ENCODE assay signal across 12 mouse cellular contexts in the genomic region with DNA sequence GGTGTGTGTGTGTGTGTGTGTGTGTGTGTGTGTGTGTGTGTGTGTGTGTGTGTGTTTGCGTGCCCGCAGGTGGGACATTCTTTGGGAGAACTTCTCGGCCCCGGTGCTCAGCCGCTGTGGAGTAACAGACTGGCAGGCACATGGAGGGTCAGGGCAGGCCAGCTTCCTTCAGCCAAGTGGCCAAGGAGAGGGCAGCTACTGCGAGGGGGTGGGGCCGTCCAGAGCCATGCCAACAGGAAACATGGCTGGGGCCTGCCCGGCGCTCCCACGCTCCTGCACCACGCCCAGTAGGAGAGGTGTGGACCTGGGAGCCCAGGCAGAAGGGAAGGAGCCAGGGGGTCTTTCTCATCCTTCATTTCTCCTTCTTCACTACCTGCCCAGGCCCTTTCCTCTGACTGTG. TPM values are rescaled to one million over a fixed set of nuclear protein-coding genes. Genes with fewer than 3 reads are reported as not detected.
A peak's percentile ranks its signal among the peaks of the same experiment; 100 is the strongest.
DNase-seq lines count a peak whose midpoint lies in the region; ATAC-seq and TF ChIP-seq lines count a peak whose summit lies in the region.
"Had no signal": no experiment of that assay in that cellular context is flagged by ENCODE, and none has a peak within 500 bp of the region (broad histone marks: within the 10 kb centered on the region; RNA-seq: fewer than 3 reads in every experiment).

No protein-coding gene starts in this region.

- H3K9me3 ChIP-seq in hindbrain, postnatal 0 days (ENCODE audit: low read length): no peaks in the 10 kb centered on the region
- no peaks in the 10 kb centered on the region for H3K9me3 ChIP-seq in hindbrain, embryonic 11.5 days (ENCODE audit: control insufficient read depth, low read length)
- no peaks in the 10 kb centered on the region for H3K9me3 ChIP-seq in liver, embryonic 12.5 days (replicated peaks)
- no peaks in the 10 kb centered on the region for H3K9me3 ChIP-seq in forebrain, embryonic 14.5 days (replicated peaks; ENCODE audit: control insufficient read depth, low read length)

- peak; percentile 88 for TF ChIP-seq POLR2A in bone marrow, adult 2 months (IDR thresholded peaks at IDR 0.05; ENCODE audit: borderline replicate concordance, control insufficient read depth, low read depth, low read length)

- H3K36me3 ChIP-seq in hindbrain, postnatal 0 days (ENCODE audit: insufficient read depth, low read length): no peaks in the 10 kb centered on the region
- H3K36me3 ChIP-seq in hindbrain, embryonic 11.5 days (ENCODE audit: control insufficient read depth, insufficient read depth, low read length): no peaks in the 10 kb centered on the region
- peaks cover 50% of the 10 kb centered on the region for H3K36me3 ChIP-seq in liver, embryonic 12.5 days
- no peaks in the 10 kb centered on the region for H3K36me3 ChIP-seq in forebrain, embryonic 14.5 days (ENCODE audit: control insufficient read depth, insufficient read depth, low read length)

- H3K4me2 ChIP-seq in hindbrain, postnatal 0 days (ENCODE audit: low read depth, low read length): no peak overlapping the region
- H3K4me2 ChIP-seq in hindbrain, embryonic 11.5 days (replicated peaks; ENCODE audit: low read depth, low read length): no peak overlapping the region
- H3K4me2 ChIP-seq in liver, embryonic 12.5 days: peak overlapping the region; percentile 96
- H3K4me2 ChIP-seq in forebrain, embryonic 14.5 days (ENCODE audit: low read length): no peak overlapping the region

- DNase-seq in hindbrain, postnatal 0 days (ENCODE audit: low spot score): no peak
- DNase-seq in hindbrain, embryonic 11.5 days (ENCODE audit: low spot score): no peak
- peak; percentile 36 for DNase-seq in naive thymus-derived CD4-positive, alpha-beta T cell, adult 2 months (ENCODE audit: low read depth)
- no peak for DNase-seq in forebrain, embryonic 14.5 days (ENCODE audit: low spot score)
- no peak for DNase-seq in gastrocnemius, adult 8-10 months (ENCODE audit: low spot score in 2 of 2)
- DNase-seq in layer of hippocampus, postnatal 14 days (ENCODE audit: low spot score in 2 of 2): no peak
- DNase-seq: cerebellum, adult 9-10 months had no signal

- 85% methylated on average over 9 of the region's 11 CpGs for WGBS in hindbrain, postnatal 0 days
- WGBS in hindbrain, embryonic 11.5 days: 76% methylated on average over 5 of the region's 11 CpGs
- 6% methylated on average over 9 of the region's 11 CpGs for WGBS in bone marrow, adult 2 months
- 19% methylated on average over 8 of the region's 11 CpGs for WGBS in liver, embryonic 12.5 days (ENCODE audit: insufficient replicate concordance)
- WGBS in forebrain, embryonic 14.5 days: 87% methylated on average over 11 of the region's 11 CpGs

- H3K4me3 ChIP-seq in hindbrain, postnatal 0 days (ENCODE audit: low read length): no peak overlapping the region
- no peak overlapping the region for H3K4me3 ChIP-seq in hindbrain, embryonic 11.5 days (ENCODE audit: low read depth, low read length)
- H3K4me3 ChIP-seq in bone marrow, adult 2 months (replicated peaks; ENCODE audit: control insufficient read depth, low read depth, low read length): peak overlapping the region; percentile 73
- peak overlapping the region; percentile 88 for H3K4me3 ChIP-seq in liver, embryonic 12.5 days
- H3K4me3 ChIP-seq in forebrain, embryonic 14.5 days (ENCODE audit: low read depth, low read length): no peak overlapping the region

- H3K4me1 ChIP-seq in hindbrain, postnatal 0 days (ENCODE audit: insufficient read depth, low read length): no peaks in the 10 kb centered on the region; the same call in none of the 2 replicates
- H3K4me1 ChIP-seq in hindbrain, embryonic 11.5 days (replicated peaks; ENCODE audit: control insufficient read depth, insufficient read depth, low read length): 0 out of 2 replicates have a peak, but pooled peaks cover 3% of the 10 kb centered on the region
- H3K4me1 ChIP-seq in bone marrow, adult 2 months (ENCODE audit: control insufficient read depth, insufficient read depth, low read length): peaks cover 17% of the 10 kb centered on the region
- H3K4me1 ChIP-seq in liver, embryonic 12.5 days: peaks cover 79% of the 10 kb centered on the region
- peaks cover 9% of the 10 kb centered on the region; the same call in 1 of the 2 replicates for H3K4me1 ChIP-seq in forebrain, embryonic 14.5 days (ENCODE audit: control insufficient read depth, insufficient read depth, low read length)

- H3K27me3 ChIP-seq in hindbrain, postnatal 0 days (ENCODE audit: insufficient read depth, low read length): no peaks in the 10 kb centered on the region
- 0 out of 2 replicates have a peak, but pooled peaks cover under 1% of the 10 kb centered on the region for H3K27me3 ChIP-seq in hindbrain, embryonic 11.5 days (ENCODE audit: control insufficient read depth, insufficient read depth, low read length)
- H3K27me3 ChIP-seq in liver, embryonic 12.5 days (replicated peaks): peaks cover 1% of the 10 kb centered on the region; the same call in 1 of the 2 replicates
- H3K27me3 ChIP-seq in forebrain, embryonic 14.5 days (replicated peaks; ENCODE audit: control insufficient read depth, insufficient read depth, low read length): no peaks in the 10 kb centered on the region; the same call in 1 of the 2 replicates

- peak overlapping the region; percentile 64; the same call in 1 of the 2 replicates for H3K27ac ChIP-seq in hindbrain, postnatal 0 days
- no peak overlapping the region for H3K27ac ChIP-seq in hindbrain, embryonic 11.5 days (ENCODE audit: low read depth, low read length)
- peak overlapping the region; percentile 88 for H3K27ac ChIP-seq in bone marrow, adult 2 months (ENCODE audit: control insufficient read depth, insufficient read depth, low read depth, low read length, poor library complexity)
- H3K27ac ChIP-seq in liver, embryonic 12.5 days: peak overlapping the region; percentile 100
- H3K27ac ChIP-seq in forebrain, embryonic 14.5 days (ENCODE audit: low read depth, low read length): no peak overlapping the region
- H3K27ac ChIP-seq: kidney, postnatal 0 days had no signal

- no peak for TF ChIP-seq CTCF in hindbrain, postnatal 0 days (IDR thresholded peaks at IDR 0.05; ENCODE audit: low read depth)
- no peak for TF ChIP-seq CTCF in bone marrow, adult 2 months (IDR thresholded peaks at IDR 0.05; ENCODE audit: control insufficient read depth, insufficient read depth, low read length)

- H3K9ac ChIP-seq in hindbrain, postnatal 0 days (replicated peaks; ENCODE audit: low read length): no peak overlapping the region
- H3K9ac ChIP-seq in hindbrain, embryonic 11.5 days (ENCODE audit: low read depth, low read length): no peak overlapping the region
- peak overlapping the region; percentile 100 for H3K9ac ChIP-seq in liver, embryonic 12.5 days
- H3K9ac ChIP-seq in forebrain, embryonic 14.5 days (ENCODE audit: low read length): no peak overlapping the region

- no peak for ATAC-seq in hindbrain, postnatal 0 days
- no peak for ATAC-seq in hindbrain, embryonic 11.5 days (ENCODE audit: low FRiP score)
- ATAC-seq in liver, embryonic 12.5 days: peak; percentile 17; the same call in 1 of the 2 replicates
- ATAC-seq in forebrain, embryonic 14.5 days: no peak

RNA-seq across cellular contexts. Expression of a gene that starts 2.2 kb away (rescaled TPM):
- total RNA-seq in hindbrain, postnatal 0 days (2014; rRNA removed): 1.1 and 3.9 TPM in 2 replicates
- 1.2 and 1.9 TPM in 2 replicates for polyA plus RNA-seq in hindbrain, postnatal 0 days (2015; fragmentation: Nextera tagmentation; extraction: Ambion mirVana)
- polyA plus RNA-seq in hindbrain, embryonic 11.5 days (2014; fragmentation: Nextera tagmentation; extraction: Ambion mirVana): 2.4 and 3.5 TPM in 2 replicates
- 118 and 180 TPM in 2 replicates for polyA plus RNA-seq in bone marrow, adult 2 months (2011; ENCODE audit: insufficient read depth, insufficient read length, low replicate concordance, missing spikeins)
- polyA plus RNA-seq in liver, embryonic 12.5 days (2016; fragmentation: Nextera tagmentation; extraction: Ambion mirVana): 159 and 161 TPM in 2 replicates
- polyA plus RNA-seq in forebrain, embryonic 14.5 days (2014; fragmentation: Nextera tagmentation; extraction: Ambion mirVana): 0.09 and 0.53 TPM in 2 replicates
- total RNA-seq in gastrocnemius, adult 8-10 months (2022): under 1 TPM; 0.17 to 0.74 (median 0.24) TPM
- under 1 TPM; 0.41 to 0.81 TPM for total RNA-seq in layer of hippocampus, postnatal 14 days (2021)

RNA-seq across cellular contexts. Expression of a gene that starts 23.3 kb away (rescaled TPM):
- not detected in 2 replicates for total RNA-seq in hindbrain, postnatal 0 days (2014; rRNA removed)
- 0.13 TPM in 1 of 2 replicates, not detected in the other for polyA plus RNA-seq in hindbrain, postnatal 0 days (2015; fragmentation: Nextera tagmentation; extraction: Ambion mirVana)
- polyA plus RNA-seq in hindbrain, embryonic 11.5 days (2014; fragmentation: Nextera tagmentation; extraction: Ambion mirVana): not detected in 2 replicates
- not detected in 2 replicates for polyA plus RNA-seq in bone marrow, adult 2 months (2011; ENCODE audit: insufficient read depth, insufficient read length, low replicate concordance, missing spikeins)
- polyA plus RNA-seq in liver, embryonic 12.5 days (2016; fragmentation: Nextera tagmentation; extraction: Ambion mirVana): not detected in 2 replicates
- polyA plus RNA-seq in forebrain, embryonic 14.5 days (2014; fragmentation: Nextera tagmentation; extraction: Ambion mirVana): not detected in 2 replicates
- not detected for total RNA-seq in gastrocnemius, adult 8-10 months (2022)
- total RNA-seq in layer of hippocampus, postnatal 14 days (2021): not detected
- polyA plus RNA-seq: frontal cortex, adult 2 months; kidney, postnatal 0 days; midbrain, postnatal 0 days had no signal

RNA-seq across cellular contexts. Expression of a gene that starts 27.1 kb away (rescaled TPM):
- 34.5 and 52.3 TPM in 2 replicates for total RNA-seq in hindbrain, postnatal 0 days (2014; rRNA removed)
- 27.4 and 29.7 TPM in 2 replicates for polyA plus RNA-seq in hindbrain, postnatal 0 days (2015; fragmentation: Nextera tagmentation; extraction: Ambion mirVana)
- polyA plus RNA-seq in hindbrain, embryonic 11.5 days (2014; fragmentation: Nextera tagmentation; extraction: Ambion mirVana): 18.4 and 21.3 TPM in 2 replicates
- 32.3 and 59.7 TPM in 2 replicates for polyA plus RNA-seq in bone marrow, adult 2 months (2011; ENCODE audit: insufficient read depth, insufficient read length, low replicate concordance, missing spikeins)
- polyA plus RNA-seq in liver, embryonic 12.5 days (2016; fragmentation: Nextera tagmentation; extraction: Ambion mirVana): 22.9 and 23.5 TPM in 2 replicates
- polyA plus RNA-seq in forebrain, embryonic 14.5 days (2014; fragmentation: Nextera tagmentation; extraction: Ambion mirVana): 23.4 and 26.1 TPM in 2 replicates
- total RNA-seq in gastrocnemius, adult 8-10 months (2022): 10 to 100 TPM in 2 of 4 experiments, 1 to 10 TPM in 2; 8.8 to 10.4 (median 9.9) TPM
- 10 to 100 TPM; 29.1 to 33.8 TPM for total RNA-seq in layer of hippocampus, postnatal 14 days (2021)

RNA-seq across cellular contexts. Expression of a gene that starts 38.6 kb away (rescaled TPM):
- total RNA-seq in hindbrain, postnatal 0 days (2014; rRNA removed): not detected in 2 replicates
- polyA plus RNA-seq in hindbrain, postnatal 0 days (2015; fragmentation: Nextera tagmentation; extraction: Ambion mirVana): 0.46 TPM in 1 of 2 replicates, not detected in the other
- not detected in 2 replicates for polyA plus RNA-seq in hindbrain, embryonic 11.5 days (2014; fragmentation: Nextera tagmentation; extraction: Ambion mirVana)
- not detected in 2 replicates for polyA plus RNA-seq in bone marrow, adult 2 months (2011; ENCODE audit: insufficient read depth, insufficient read length, low replicate concordance, missing spikeins)
- polyA plus RNA-seq in liver, embryonic 12.5 days (2016; fragmentation: Nextera tagmentation; extraction: Ambion mirVana): not detected in 2 replicates
- 0.20 TPM in 1 of 2 replicates, not detected in the other for polyA plus RNA-seq in forebrain, embryonic 14.5 days (2014; fragmentation: Nextera tagmentation; extraction: Ambion mirVana)
- total RNA-seq in gastrocnemius, adult 8-10 months (2022): not detected
- not detected for total RNA-seq in layer of hippocampus, postnatal 14 days (2021)
- total RNA-seq: midbrain, postnatal 0 days had no signal
- polyA plus RNA-seq: frontal cortex, adult 2 months had no signal

RNA-seq across cellular contexts. Expression of a gene that starts 55.8 kb away (rescaled TPM):
- 9.6 and 12.0 TPM in 2 replicates for total RNA-seq in hindbrain, postnatal 0 days (2014; rRNA removed)
- polyA plus RNA-seq in hindbrain, postnatal 0 days (2015; fragmentation: Nextera tagmentation; extraction: Ambion mirVana): 17.3 and 21.6 TPM in 2 replicates
- 12.8 and 15.4 TPM in 2 replicates for polyA plus RNA-seq in hindbrain, embryonic 11.5 days (2014; fragmentation: Nextera tagmentation; extraction: Ambion mirVana)
- polyA plus RNA-seq in bone marrow, adult 2 months (2011; ENCODE audit: insufficient read depth, insufficient read length, low replicate concordance, missing spikeins): 1.9 and 5.4 TPM in 2 replicates
- polyA plus RNA-seq in liver, embryonic 12.5 days (2016; fragmentation: Nextera tagmentation; extraction: Ambion mirVana): 3.0 and 3.6 TPM in 2 replicates
- 20.5 and 21.6 TPM in 2 replicates for polyA plus RNA-seq in forebrain, embryonic 14.5 days (2014; fragmentation: Nextera tagmentation; extraction: Ambion mirVana)
- total RNA-seq in gastrocnemius, adult 8-10 months (2022): 1 to 10 TPM; 1.7 to 3.1 (median 2.9) TPM
- 10 to 100 TPM; 13.3 to 13.9 TPM for total RNA-seq in layer of hippocampus, postnatal 14 days (2021)

Comparison
In these comparisons a context has a peak if more than half of its experiments do, and no peak if none do; other contexts are left out.
1. H3K27ac ChIP-seq: peak in hindbrain, postnatal 0 days (single experiment), bone marrow, adult 2 months (single experiment) and liver, embryonic 12.5 days (single experiment); none in hindbrain, embryonic 11.5 days (single experiment) and forebrain, embryonic 14.5 days (single experiment).
2. H3K4me3 ChIP-seq: peak in bone marrow, adult 2 months (single experiment) and liver, embryonic 12.5 days (single experiment); none in hindbrain, postnatal 0 days (single experiment), hindbrain, embryonic 11.5 days (single experiment) and forebrain, embryonic 14.5 days (single experiment).
3. RNA of a gene that starts 2.2 kb away (polyA plus RNA-seq): 118 to 180 TPM in bone marrow, adult 2 months and 159 to 161 TPM in liver, embryonic 12.5 days; 2.4 to 3.5 TPM in hindbrain, embryonic 11.5 days, 1.2 to 1.9 TPM in hindbrain, postnatal 0 days and 0.09 to 0.53 TPM in forebrain, embryonic 14.5 days; every median in the first group is over 10 times any median in the second.